Comparison of ENCODE assay signal across 14 mouse cellular contexts in the genomic region with DNA sequence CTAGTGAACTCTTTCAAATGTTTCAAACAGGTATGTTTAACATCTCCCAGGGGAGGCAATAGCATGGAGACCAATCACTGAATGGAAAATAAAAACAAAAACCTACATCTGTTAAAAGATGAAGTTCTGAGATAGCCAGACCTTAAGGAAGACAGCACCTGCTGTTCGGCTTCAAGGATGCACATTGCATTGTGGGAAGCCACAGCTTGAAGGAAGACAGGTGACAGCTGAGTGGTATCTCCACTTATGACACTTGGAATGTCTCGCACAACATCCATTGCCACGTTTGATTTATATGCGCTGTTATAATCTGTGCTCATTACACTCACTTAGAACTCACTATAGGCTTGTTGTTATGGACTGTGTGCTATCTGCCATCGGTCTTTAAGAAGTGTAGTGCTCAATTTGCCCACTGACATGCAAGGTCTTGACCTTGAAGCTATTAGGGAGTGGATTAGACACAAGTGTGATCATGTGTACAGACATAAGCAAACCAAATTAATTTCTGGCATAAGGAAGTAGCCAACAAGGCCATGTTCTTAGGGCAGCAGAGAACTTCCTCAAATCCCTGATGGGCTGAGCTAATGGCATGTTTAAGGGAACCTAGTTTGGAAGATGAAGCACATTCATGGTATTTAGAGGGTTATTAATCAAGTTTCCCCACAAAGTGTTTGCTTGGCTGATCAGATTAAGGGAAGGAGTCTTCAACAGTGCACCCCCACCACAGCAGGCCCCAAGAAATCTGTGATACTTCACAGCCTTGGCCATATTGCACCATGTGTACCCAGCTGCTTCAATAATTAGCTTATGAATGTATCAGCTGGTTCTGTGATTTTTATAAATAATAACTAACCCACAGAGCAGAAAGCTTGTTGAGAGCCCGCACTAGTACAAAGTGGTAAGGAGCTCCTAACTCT.
A peak's percentile ranks its signal among the peaks of the same experiment; 100 is the strongest.
DNase-seq lines count a peak whose midpoint lies in the region; ATAC-seq and TF ChIP-seq lines count a peak whose summit lies in the region.
"Had no signal": no experiment of that assay in that cellular context is flagged by ENCODE, and none has a peak within 500 bp of the region (broad histone marks: within the 10 kb centered on the region; RNA-seq: fewer than 3 reads in every experiment).

No protein-coding gene starts in this region.

- ATAC-seq in liver, postnatal 0 days = 0 out of 2 replicates have a peak, but pooled peaks have one; percentile 27
- ATAC-seq in liver, embryonic 12.5 days = no peak
- peak; percentile 63 for ATAC-seq in forebrain, embryonic 12.5 days (ENCODE audit: low FRiP score)
- ATAC-seq in hindbrain, embryonic 15.5 days (ENCODE audit: low FRiP score, low read depth) = peak; percentile 79
- peak; percentile 21; the same call in 1 of the 2 replicates for ATAC-seq in neural tube, embryonic 14.5 days (ENCODE audit: low read depth)
- no peak for ATAC-seq in kidney, embryonic 16.5 days (ENCODE audit: low FRiP score, low TSS enrichment)

- DNase-seq in liver, postnatal 0 days = no peak
- DNase-seq in frontal cortex, postnatal 14 days (ENCODE audit: low spot score in 2 of 2) = no peak
- DNase-seq in cerebellum, postnatal 25 days = no peak
- DNase-seq: adrenal gland, postnatal 36 days; cerebellum, adult 11 months; heart, adult 2 months; heart, postnatal 36 days had no signal

- WGBS in liver, postnatal 0 days (ENCODE audit: insufficient replicate concordance) = 73% methylated on average over 6 of the region's 6 CpGs
- WGBS in liver, embryonic 12.5 days (ENCODE audit: insufficient replicate concordance) = 69% methylated on average over 6 of the region's 6 CpGs
- 61% methylated on average over 6 of the region's 6 CpGs for WGBS in forebrain, embryonic 12.5 days
- 56% methylated on average over 6 of the region's 6 CpGs for WGBS in hindbrain, embryonic 15.5 days
- WGBS in neural tube, embryonic 14.5 days = 64% methylated on average over 6 of the region's 6 CpGs
- WGBS in kidney, embryonic 16.5 days = 78% methylated on average over 6 of the region's 6 CpGs

- H3K27me3 ChIP-seq in liver, postnatal 0 days (ENCODE audit: insufficient read depth, low read length) = no peaks in the 10 kb centered on the region
- H3K27me3 ChIP-seq in liver, embryonic 12.5 days (replicated peaks) = no peaks in the 10 kb centered on the region
- no peaks in the 10 kb centered on the region for H3K27me3 ChIP-seq in forebrain, embryonic 12.5 days
- H3K27me3 ChIP-seq in hindbrain, embryonic 15.5 days = no peaks in the 10 kb centered on the region
- no peaks in the 10 kb centered on the region for H3K27me3 ChIP-seq in neural tube, embryonic 14.5 days (ENCODE audit: control insufficient read depth, insufficient read depth, low read length)
- H3K27me3 ChIP-seq in kidney, embryonic 16.5 days (ENCODE audit: insufficient read depth, low read length) = no peaks in the 10 kb centered on the region

- H3K4me3 ChIP-seq in liver, postnatal 0 days (ENCODE audit: low read depth, low read length) = no peak overlapping the region
- no peak overlapping the region for H3K4me3 ChIP-seq in liver, embryonic 12.5 days
- no peak overlapping the region for H3K4me3 ChIP-seq in forebrain, embryonic 12.5 days (replicated peaks)
- no peak overlapping the region for H3K4me3 ChIP-seq in hindbrain, embryonic 15.5 days
- no peak overlapping the region for H3K4me3 ChIP-seq in neural tube, embryonic 14.5 days (ENCODE audit: low read depth, low read length)
- H3K4me3 ChIP-seq in kidney, embryonic 16.5 days (ENCODE audit: low read length) = no peak overlapping the region
- H3K4me3 ChIP-seq: heart, adult 2 months had no signal

- H3K9me3 ChIP-seq in liver, postnatal 0 days (ENCODE audit: low read length) = no peaks in the 10 kb centered on the region
- H3K9me3 ChIP-seq in liver, embryonic 12.5 days (replicated peaks) = no peaks in the 10 kb centered on the region
- H3K9me3 ChIP-seq in forebrain, embryonic 12.5 days = no peaks in the 10 kb centered on the region
- no peaks in the 10 kb centered on the region for H3K9me3 ChIP-seq in hindbrain, embryonic 15.5 days
- no peaks in the 10 kb centered on the region for H3K9me3 ChIP-seq in neural tube, embryonic 14.5 days (ENCODE audit: control insufficient read depth, low read length)
- H3K9me3 ChIP-seq in kidney, embryonic 16.5 days (ENCODE audit: low read length) = no peaks in the 10 kb centered on the region

- TF ChIP-seq EP300 in liver, postnatal 0 days (IDR thresholded peaks at IDR 0.05; ENCODE audit: low read depth) = no peak

- TF ChIP-seq CTCF in liver, postnatal 0 days (IDR thresholded peaks at IDR 0.05; ENCODE audit: low read depth) = no peak

- no peak overlapping the region for H3K9ac ChIP-seq in liver, postnatal 0 days (replicated peaks)
- no peak overlapping the region for H3K9ac ChIP-seq in liver, embryonic 12.5 days
- no peak overlapping the region for H3K9ac ChIP-seq in forebrain, embryonic 12.5 days
- H3K9ac ChIP-seq in hindbrain, embryonic 15.5 days = no peak overlapping the region
- H3K9ac ChIP-seq in neural tube, embryonic 14.5 days (replicated peaks; ENCODE audit: low read depth, low read length) = no peak overlapping the region
- no peak overlapping the region for H3K9ac ChIP-seq in kidney, embryonic 16.5 days (replicated peaks; ENCODE audit: low read length)

- no peaks in the 10 kb centered on the region for H3K36me3 ChIP-seq in liver, postnatal 0 days (replicated peaks; ENCODE audit: insufficient read depth, low read length)
- no peaks in the 10 kb centered on the region for H3K36me3 ChIP-seq in liver, embryonic 12.5 days
- no peaks in the 10 kb centered on the region for H3K36me3 ChIP-seq in forebrain, embryonic 12.5 days (replicated peaks)
- no peaks in the 10 kb centered on the region for H3K36me3 ChIP-seq in hindbrain, embryonic 15.5 days
- H3K36me3 ChIP-seq in neural tube, embryonic 14.5 days (ENCODE audit: control insufficient read depth, insufficient read depth, low read length) = no peaks in the 10 kb centered on the region
- no peaks in the 10 kb centered on the region for H3K36me3 ChIP-seq in kidney, embryonic 16.5 days (ENCODE audit: insufficient read depth, low read length)

- H3K27ac ChIP-seq in liver, postnatal 0 days (ENCODE audit: low read depth) = no peak overlapping the region
- H3K27ac ChIP-seq in liver, embryonic 12.5 days = no peak overlapping the region
- H3K27ac ChIP-seq in forebrain, embryonic 12.5 days = peak overlapping the region; percentile 76
- 0 out of 2 replicates have a peak overlapping the region, but pooled peaks have one; percentile 47 for H3K27ac ChIP-seq in hindbrain, embryonic 15.5 days (replicated peaks)
- H3K27ac ChIP-seq in neural tube, embryonic 14.5 days (ENCODE audit: low read depth, low read length) = no peak overlapping the region
- no peak overlapping the region for H3K27ac ChIP-seq in kidney, embryonic 16.5 days (ENCODE audit: low read length)
- H3K27ac ChIP-seq: heart, adult 2 months; kidney, postnatal 0 days; macrophage had no signal

- no peak overlapping the region for H3K4me2 ChIP-seq in liver, postnatal 0 days (ENCODE audit: low read depth, low read length)
- H3K4me2 ChIP-seq in liver, embryonic 12.5 days = no peak overlapping the region
- H3K4me2 ChIP-seq in forebrain, embryonic 12.5 days = no peak overlapping the region
- no peak overlapping the region for H3K4me2 ChIP-seq in hindbrain, embryonic 15.5 days
- H3K4me2 ChIP-seq in neural tube, embryonic 14.5 days (ENCODE audit: low read depth, low read length) = no peak overlapping the region
- no peak overlapping the region for H3K4me2 ChIP-seq in kidney, embryonic 16.5 days (replicated peaks; ENCODE audit: low read depth, low read length)

- H3K4me1 ChIP-seq in liver, postnatal 0 days (ENCODE audit: insufficient read depth) = no peaks in the 10 kb centered on the region
- no peaks in the 10 kb centered on the region for H3K4me1 ChIP-seq in liver, embryonic 12.5 days
- H3K4me1 ChIP-seq in forebrain, embryonic 12.5 days = peaks cover 30% of the 10 kb centered on the region
- H3K4me1 ChIP-seq in hindbrain, embryonic 15.5 days (replicated peaks) = peaks cover 20% of the 10 kb centered on the region
- no peaks in the 10 kb centered on the region; the same call in 1 of the 2 replicates for H3K4me1 ChIP-seq in neural tube, embryonic 14.5 days (ENCODE audit: control insufficient read depth, insufficient read depth, low read length)
- 0 out of 2 replicates have a peak, but pooled peaks cover 4% of the 10 kb centered on the region for H3K4me1 ChIP-seq in kidney, embryonic 16.5 days (ENCODE audit: insufficient read depth, low read length)

Comparison
In these comparisons a context has a peak if more than half of its experiments do, and no peak if none do; other contexts are left out.
1. ATAC-seq: peak in liver, postnatal 0 days (single experiment), forebrain, embryonic 12.5 days (single experiment), hindbrain, embryonic 15.5 days (single experiment) and neural tube, embryonic 14.5 days (single experiment); none in liver, embryonic 12.5 days (single experiment) and kidney, embryonic 16.5 days (single experiment).
2. H3K27ac ChIP-seq: peak in forebrain, embryonic 12.5 days (single experiment) and hindbrain, embryonic 15.5 days (single experiment); none in liver, postnatal 0 days (single experiment), liver, embryonic 12.5 days (single experiment), neural tube, embryonic 14.5 days (single experiment) and kidney, embryonic 16.5 days (single experiment).